Mouse (Mus musculus) cortical plate, adult 2 months (tissue): ENCODE results near the gene Pax2. TPM values are rescaled to one million over a fixed set of nuclear protein-coding genes. Genes with fewer than 3 reads are reported as not detected.

Experiments used
- H3K27ac ChIP-seq: fragments of 200-500 bp; 2 replicates; pipeline ENCODE4 v1.5.1; 2012; ENCODE audit warnings: low read length, control low read depth, inconsistent platforms; ENCODE audit not compliant: insufficient read depth
- H3K4me1 ChIP-seq: fragments of 200-500 bp; 2 replicates; pipeline ENCODE4 v1.6.1; 2011; ENCODE audit warnings: low read length; ENCODE audit not compliant: control insufficient read depth, insufficient read depth
- H3K4me3 ChIP-seq: fragments of 200-500 bp; 2 replicates; pipeline ENCODE4 v1.5.1; 2011; ENCODE audit warnings: mild to moderate bottlenecking, low read length, control low read depth; ENCODE audit not compliant: insufficient read depth
- CTCF ChIP-seq: fragments of 200-500 bp; IDR thresholded peaks from 2 replicates; pipeline ENCODE4 v1.5.1; 2011; ENCODE audit warnings: mild to moderate bottlenecking, control low read depth, low read length; ENCODE audit not compliant: insufficient read depth; ENCODE audit errors: extremely low read depth
- POLR2A ChIP-seq: fragments of 200-500 bp; IDR thresholded peaks from 2 replicates; pipeline ENCODE4 v1.6.1; 2011; ENCODE audit warnings: mild to moderate bottlenecking, low read length, control low read depth; ENCODE audit not compliant: insufficient read depth; ENCODE audit errors: extremely low read depth
- polyA plus RNA-seq: library from polyadenylated mRNA; depleted of rRNA; stranded (reverse); fragments of >200 nt; gene quantifications from 2 replicates; pipeline ENCODE4 v1.2.3, GENCODE M21; 2012

Gene Pax2
- polyA plus RNA-seq, 1 experiment, result 0.06 TPM

DNA sequence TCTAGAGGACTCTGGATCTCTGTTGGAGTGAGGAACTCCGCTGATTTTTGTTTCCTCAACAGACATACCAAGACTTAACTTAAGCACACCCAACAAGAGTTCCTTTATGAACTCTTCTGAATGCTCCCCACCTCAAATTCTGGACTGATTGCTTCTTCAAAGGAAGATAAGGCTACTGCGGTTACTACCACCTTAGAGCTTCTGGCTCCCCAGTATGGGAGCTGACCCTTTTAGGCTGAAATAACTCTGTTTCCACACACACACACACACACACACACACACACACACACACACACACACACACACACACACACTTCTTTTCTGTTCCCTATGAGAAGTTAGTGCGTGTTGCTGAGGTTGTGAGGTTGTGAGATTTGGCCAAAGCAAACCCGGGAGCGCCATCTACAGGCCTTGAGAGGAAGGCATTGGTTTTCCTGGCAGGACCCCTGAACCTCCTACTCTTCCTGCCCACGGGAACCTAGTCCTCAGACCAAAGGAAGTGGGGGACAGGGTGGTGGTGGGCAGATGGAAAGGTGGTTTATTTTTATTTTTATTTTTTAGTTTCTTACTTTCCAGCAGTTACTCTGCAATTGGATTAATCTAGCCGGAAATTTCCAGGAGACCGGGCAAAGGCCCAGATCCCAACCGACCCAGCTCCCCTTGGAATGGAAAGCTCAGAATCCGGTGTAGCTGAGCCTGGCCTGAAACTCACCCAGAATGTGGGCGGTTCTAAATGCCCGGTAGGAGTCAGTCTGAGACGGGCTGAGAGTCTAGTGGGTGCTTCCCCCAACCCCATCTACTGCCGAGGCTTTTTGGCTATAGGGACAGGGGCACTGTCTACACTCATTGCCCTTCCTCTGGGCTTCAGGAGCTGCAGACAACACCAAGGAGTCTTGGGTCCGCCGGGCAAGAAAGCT, 1.1 kb upstream of the Pax2 start:
- no peak overlapping the region for H3K4me3 ChIP-seq
- no peak overlapping the region for H3K27ac ChIP-seq
- H3K4me1 ChIP-seq, result no peaks in the 10 kb centered on the region
- no peak for TF ChIP-seq POLR2A
- TF ChIP-seq CTCF, result peak; percentile 59

DNA sequence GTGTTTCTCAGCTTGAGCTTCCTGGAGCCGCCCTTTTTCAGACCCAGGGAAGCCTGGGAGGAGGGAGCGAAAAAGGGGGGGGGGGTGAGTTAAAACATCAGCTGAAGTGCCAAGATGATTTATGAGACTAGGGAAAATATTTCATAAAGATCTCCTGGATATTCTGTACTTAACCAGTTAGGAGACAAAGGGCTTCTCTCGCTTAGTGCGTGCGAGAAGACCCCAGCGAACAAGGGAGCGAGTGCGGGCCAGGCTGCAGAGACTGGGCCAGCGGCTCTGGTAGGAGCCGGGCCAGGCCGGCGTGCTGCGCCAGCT, 510 bp upstream of the Pax2 start:
- H3K4me3 ChIP-seq, result no peak overlapping the region
- no peak overlapping the region for H3K27ac ChIP-seq
- no peaks in the 10 kb centered on the region for H3K4me1 ChIP-seq
- TF ChIP-seq POLR2A (no peak), CTCF (no peak)

- no peak overlapping the region for H3K4me3 ChIP-seq
- no peak for TF ChIP-seq CTCF
- no peak for TF ChIP-seq POLR2A
- H3K4me1 ChIP-seq, result no peaks in the 10 kb centered on the region
- no peak overlapping the region for H3K27ac ChIP-seq
Measured at GRCm38 (mm10) chr19:44756421-44757230, 781 bp downstream of the Pax2 start.

GRCm38 (mm10) chr19:44757231-44757871, 1.5 kb downstream of the Pax2 start:
- TF ChIP-seq CTCF (no peak), POLR2A (no peak)
- no peak overlapping the region for H3K4me3 ChIP-seq
- no peak overlapping the region for H3K27ac ChIP-seq
- no peaks in the 10 kb centered on the region for H3K4me1 ChIP-seq

GRCm38 (mm10) chr19:44758846-44759245, 3.0 kb downstream of the Pax2 start:
- H3K4me1 ChIP-seq, result no peaks in the 10 kb centered on the region
- no peak overlapping the region for H3K4me3 ChIP-seq
- H3K27ac ChIP-seq, result no peak overlapping the region
- no peak for TF ChIP-seq CTCF
- TF ChIP-seq POLR2A, result no peak

DNA sequence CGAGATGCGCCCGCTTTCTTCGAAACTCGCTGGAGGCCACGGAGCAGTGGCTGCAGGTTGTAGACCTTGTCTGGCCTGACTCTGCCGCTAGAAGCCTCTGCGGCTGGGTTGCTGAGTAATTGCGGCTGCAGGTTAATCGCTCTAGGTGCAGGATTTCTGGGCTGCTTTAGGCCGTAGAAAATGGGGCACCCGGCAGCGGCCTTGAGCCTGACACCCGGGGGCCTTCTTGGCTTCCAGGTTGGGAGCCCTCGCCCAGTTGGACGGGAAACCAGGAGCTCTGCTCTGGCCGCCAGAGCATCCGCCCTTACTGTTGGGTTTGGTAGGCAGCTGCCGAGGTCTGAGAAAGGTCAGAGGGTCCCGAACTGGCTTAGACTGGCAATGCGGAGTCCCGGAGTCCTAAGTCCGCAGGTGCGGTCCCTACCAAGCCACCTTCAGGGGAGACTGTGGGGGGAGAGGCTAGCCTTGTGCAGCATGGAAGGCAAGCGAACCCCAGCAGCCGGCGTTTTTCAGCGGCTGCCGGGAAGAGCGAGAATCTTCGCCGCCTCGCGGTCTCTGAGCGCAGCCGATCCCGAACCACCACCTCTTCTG, 3.8 kb downstream of the Pax2 start:
- no peak overlapping the region for H3K27ac ChIP-seq
- TF ChIP-seq POLR2A (no peak), CTCF (no peak)
- no peak overlapping the region for H3K4me3 ChIP-seq
- no peaks in the 10 kb centered on the region for H3K4me1 ChIP-seq

- Histone ChIP-seq H3K4me3 (no peak overlapping the region), H3K4me1 (no peaks in the 10 kb centered on the region), H3K27ac (no peak overlapping the region)
- TF ChIP-seq CTCF, result no peak
- no peak for TF ChIP-seq POLR2A
Measured at GRCm38 (mm10) chr19:44760259-44761131, 4.7 kb downstream of the Pax2 start.

DNA sequence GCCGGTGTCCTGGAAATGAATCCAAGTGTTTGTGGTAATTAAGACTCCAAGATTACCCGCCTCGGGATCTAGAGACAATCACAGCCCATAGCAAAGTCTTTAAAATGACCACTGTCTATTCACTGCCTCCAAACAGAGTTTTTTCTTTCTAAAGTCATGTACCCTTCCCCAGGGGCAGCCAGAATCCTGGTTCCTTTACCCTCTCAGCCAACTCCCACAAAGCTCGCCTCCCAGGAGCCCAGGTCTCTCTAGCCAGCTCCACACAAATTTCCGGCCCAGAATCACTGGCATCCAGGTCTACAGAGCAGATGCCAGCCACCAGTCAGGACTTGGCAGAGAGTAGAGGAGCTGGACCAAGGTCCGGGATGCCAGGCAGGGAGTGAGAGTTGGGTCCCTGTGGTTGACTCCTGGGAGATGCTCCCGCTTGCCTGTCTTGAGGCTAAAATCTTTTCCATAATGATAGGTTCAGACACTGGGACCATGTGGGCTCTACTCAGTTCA, 6.3 kb downstream of the Pax2 start:
- TF ChIP-seq POLR2A (no peak), CTCF (no peak)

More for the DNA sequence above, 6.3 kb downstream of the Pax2 start:
- Histone ChIP-seq H3K4me3 (no peak overlapping the region), H3K27ac (no peak overlapping the region), H3K4me1 (no peaks in the 10 kb centered on the region)
